Mouse (Mus musculus) right cerebral cortex, adult 18-20 months (tissue): ENCODE measurements around the gene Slc35f2.

Source experiments
- DNase-seq: peaks from one replicate; pipeline ENCODE4 v3.0.0; 2022; ENCODE audit warnings: mixed read lengths

Slc35f2 gene

DNA sequence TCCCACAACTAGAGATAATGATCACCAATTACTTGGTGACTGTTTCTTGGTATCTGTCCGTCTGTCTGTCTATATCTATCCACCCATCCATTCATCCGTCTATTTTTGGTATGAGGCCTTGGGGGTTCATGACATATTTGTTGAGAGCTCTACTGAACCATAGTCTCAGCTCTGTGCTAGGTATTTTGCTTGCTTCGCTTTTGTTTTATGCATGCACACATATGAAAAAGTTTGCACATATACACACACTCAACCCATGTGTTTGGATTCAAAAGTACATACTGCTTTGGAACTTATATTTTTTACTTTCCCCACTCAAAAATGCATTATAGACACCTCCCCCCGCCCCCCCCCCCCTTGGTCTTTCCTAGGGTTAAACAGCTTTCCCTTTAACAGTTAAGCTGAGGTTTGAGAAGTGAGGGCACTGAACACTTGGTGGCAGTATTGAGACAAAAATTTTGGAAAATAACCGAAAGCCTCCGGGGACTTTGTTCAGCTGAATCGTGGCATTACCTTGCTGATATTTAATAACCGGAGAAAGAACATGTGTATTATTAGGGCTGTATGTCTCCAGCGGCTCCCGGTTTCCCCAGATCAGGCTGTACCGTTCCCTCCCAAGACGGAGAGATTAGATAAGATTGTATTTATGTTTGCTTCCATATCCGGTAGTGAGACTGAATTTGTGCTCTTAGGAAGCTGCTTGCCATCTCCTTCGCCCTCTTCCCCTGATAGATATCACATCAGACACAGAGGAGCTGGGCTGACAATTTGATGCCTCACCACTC is 57.9 kb downstream of the Slc35f2 start:
- DNase-seq: peak; percentile 48

DNA sequence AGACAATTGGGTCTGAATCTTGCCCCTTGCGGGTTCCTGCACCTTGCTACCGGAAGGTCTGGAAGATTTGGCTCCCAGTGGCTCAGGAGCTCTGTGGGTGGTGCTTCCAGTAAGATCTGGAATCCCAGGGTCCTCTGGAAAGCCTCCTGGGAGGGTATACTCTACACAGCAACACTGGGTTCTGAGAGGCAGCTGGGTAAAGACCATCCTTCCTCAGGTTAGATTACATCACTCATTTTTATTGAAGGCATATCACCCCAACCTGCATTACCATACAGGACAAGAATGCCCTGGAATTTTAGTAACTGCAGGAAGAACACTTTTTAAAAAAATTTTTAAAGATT is 58.5 kb downstream of the Slc35f2 start:
- DNase-seq: no peak

DNA sequence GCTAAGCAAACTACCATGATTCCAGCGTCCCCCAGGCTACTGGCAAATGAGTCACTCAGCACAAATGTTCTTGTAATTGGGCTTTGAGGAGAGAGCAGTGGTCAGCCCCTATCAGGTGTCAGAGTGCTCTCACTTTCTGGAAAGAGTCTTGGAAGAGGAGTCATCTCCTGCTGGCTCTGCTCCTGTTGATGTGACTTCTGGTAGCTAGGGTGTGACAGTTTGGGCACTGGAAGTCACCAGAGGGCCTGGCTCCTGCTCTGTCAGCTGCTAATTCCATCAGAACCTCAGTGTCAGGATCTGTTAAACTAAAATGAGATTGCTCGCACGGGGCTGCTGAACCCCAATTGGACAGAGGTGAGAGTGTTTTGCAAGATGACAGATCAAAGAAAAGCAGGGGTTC is 63.7 kb downstream of the Slc35f2 start:
- DNase-seq: no peak

DNA sequence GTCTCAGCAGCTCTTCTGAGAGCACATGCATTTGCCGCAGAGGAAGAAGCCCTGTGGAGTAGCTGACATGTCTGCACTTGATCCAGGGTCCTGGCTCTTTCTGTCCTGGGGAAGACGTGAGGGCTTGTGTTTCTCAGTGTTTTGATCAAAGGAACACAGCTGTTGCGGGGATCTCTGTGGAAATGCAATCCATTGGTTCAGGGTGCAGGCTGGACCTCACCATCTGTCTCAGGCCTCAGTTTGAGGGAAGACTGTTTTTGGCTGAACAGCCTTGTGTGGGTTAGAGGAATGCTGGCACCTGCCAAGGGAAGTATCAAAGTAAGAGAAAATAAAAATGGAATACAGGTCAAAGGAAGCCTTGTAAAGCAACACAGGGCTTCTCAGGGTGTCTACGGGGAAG is 64.6 kb downstream of the Slc35f2 start:
- DNase-seq: peak; percentile 34

DNA sequence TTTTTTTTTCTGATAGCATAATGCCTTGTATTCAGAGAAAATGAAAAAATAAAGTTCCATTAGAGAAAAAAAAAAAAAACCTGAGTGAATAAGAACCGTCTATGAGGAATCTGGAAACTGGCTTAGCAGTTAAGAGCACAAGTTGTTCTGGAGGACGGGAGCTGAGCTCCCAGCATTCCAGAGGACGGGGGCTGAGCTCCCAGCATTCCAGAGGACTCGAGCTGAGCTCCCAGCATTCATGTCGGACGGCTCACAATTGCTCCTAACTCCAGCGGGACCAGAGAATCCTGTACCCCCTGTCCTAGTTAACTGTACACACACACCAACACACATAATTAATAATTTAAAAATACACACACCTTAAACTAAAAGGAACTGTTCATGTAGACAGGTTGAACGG is 67.5 kb downstream of the Slc35f2 start:
- DNase-seq: no peak

DNA sequence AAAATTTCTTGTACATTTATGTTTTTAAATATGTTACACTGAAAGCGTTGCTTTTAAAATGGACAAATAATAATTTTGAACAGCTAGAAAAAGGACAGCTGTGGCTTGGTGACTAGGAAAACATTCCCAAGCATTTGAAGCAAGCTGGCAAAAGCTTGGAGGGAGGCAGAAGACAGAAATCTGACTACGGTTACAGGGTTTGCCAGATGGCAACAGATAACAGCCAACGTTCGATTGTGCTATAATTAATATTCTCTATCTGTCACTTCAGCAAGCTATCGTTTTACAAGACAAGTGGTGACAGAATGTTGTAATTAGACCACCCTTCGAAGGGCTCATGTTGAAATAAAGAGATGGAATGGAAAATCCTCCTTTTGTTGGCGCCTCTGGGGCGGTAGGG is 77.2 kb downstream of the Slc35f2 start:
- DNase-seq: no peak

DNA sequence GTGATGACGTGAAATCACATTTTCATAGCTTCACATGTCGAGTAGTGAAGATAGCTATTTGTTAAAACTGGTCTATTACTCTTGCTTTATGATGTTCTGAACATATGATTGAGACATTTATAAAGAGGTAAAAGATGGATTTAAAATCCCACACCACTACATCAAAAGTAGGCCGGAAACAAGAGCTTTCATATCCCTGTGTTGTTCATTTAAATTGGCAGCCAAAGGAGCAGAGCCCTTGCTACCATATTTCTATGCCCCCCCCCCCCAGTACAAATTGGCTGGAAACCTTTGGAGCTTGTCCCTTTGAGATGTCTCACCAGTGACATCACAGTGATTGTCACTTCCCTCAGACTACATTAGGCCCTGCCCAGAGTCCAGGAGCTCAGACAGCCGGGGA is 78.5 kb downstream of the Slc35f2 start, which contains the start of gene Sln:
TSS of gene Sln (plus strand) at position 301 of the 400 bp plus-strand sequence.
- DNase-seq: no peak

DNA sequence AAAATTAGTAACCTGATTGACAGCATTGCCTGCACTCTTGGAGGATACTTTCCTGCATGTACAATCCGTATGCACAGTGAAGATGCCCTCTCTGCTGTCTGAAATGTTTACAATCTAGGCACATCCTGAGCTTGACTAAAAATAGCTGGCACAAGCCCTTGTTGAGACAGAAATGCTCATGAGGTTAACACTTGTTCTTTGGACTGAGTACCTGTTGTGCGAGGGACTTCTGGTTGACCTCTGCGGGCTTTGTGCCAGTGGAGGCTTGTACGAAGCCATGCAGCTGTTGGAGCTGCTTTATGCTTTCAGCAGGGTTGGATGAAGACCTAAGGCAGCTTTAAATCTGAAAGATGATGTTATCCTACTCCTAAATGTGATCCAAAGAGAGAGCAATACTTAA is 80.8 kb downstream of the Slc35f2 start:
- no peak for DNase-seq

DNA sequence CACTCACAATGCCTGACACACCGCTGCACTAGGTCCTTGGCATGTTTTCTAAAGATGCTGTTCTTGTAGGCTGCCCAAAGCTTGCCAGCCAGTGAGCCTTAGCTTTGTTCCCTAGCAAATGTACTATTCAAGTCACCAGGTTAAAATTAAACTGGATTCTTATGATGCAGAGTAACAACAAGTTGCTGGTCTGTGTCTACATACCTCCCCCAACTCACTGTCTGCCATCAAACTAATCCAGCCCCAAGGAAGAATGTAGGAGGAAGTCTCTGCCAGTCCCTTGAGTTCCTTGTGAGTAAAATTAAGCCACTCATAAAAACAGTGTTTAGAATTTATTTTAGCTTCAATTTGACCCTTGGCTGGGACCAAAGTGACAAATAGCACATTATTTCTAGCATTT is 82.3 kb downstream of the Slc35f2 start:
- peak; percentile 17 for DNase-seq

DNA sequence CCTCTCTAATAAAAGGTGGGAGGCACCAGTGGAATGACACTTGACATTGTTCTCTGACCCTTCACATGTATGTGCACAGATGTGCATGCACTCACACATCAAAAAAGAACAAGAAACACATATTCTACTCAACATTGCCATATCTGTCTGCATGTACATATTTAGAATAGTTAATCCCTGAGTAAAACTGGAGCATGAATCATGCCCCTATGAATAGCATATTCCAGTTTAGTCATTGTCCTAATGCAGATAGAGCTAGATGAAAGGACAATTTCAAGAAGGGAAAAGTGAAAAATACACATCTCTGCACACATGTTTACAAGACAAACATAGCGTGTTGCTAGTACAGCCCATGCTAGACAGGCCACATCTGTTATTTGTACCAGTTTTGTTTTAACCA is 83.2 kb downstream of the Slc35f2 start:
- DNase-seq: no peak

DNA sequence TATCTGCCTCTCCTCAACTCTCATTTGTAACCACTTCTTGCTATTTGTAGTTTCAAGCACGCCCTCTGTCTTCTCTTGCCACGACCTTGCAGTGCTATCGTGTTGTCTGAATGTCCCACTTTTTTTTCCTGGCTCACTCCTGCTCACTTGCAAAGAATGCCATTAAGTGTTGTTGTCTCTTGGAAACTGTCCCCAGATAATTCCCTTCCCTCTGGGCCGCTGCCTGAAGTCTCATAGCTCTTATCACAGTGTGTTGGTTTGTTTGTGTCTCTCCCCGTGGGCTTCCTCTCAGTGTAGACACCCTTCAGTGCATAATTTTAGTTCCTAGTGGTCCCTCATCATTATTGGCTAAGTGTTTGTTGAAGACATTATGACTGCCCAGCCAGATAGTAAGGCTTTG is 86.5 kb downstream of the Slc35f2 start:
- no peak for DNase-seq
